Mouse (Mus musculus) MEL (cell line): ENCODE results near the gene Reps1.

Source experiments
- BHLHE40 ChIP-seq: IDR thresholded peaks from 2 replicates; pipeline ENCODE4 v1.6.1; 2012; ENCODE audit warnings: low read depth, mild to moderate bottlenecking, inconsistent platforms, low read length, improper control_type of control experiment, borderline replicate concordance
- CHD1 ChIP-seq: IDR thresholded peaks from 2 replicates; pipeline ENCODE4 v1.6.1; 2012; ENCODE audit warnings: low read depth, mild to moderate bottlenecking, inconsistent platforms, low read length, improper control_type of control experiment
- CHD2 ChIP-seq: IDR thresholded peaks from 2 replicates; pipeline ENCODE4 v1.6.1; 2011; ENCODE audit warnings: low read length, improper control_type of control experiment
- CTCF ChIP-seq, 3 experiments: IDR thresholded peaks in 2 of 3; conservative IDR thresholded peaks in 1 of 3; 2 replicates each; pipeline ENCODE4 v1.5.1; 2011 to 2012; ENCODE audit warnings: low read length in 3 of 3, low read depth in 2 of 3, mild to moderate bottlenecking in 2 of 3, improper control_type of control experiment in 1 of 3, inconsistent platforms in 1 of 3, mixed read lengths in 1 of 3, moderate library complexity in 1 of 3; ENCODE audit not compliant: control insufficient read depth in 1 of 3, insufficient read depth in 1 of 3, poor library complexity in 1 of 3, severe bottlenecking in 1 of 3
- E2F4 ChIP-seq: IDR thresholded peaks from 2 replicates; pipeline ENCODE4 v1.6.1; 2011; ENCODE audit warnings: low read depth, low read length, improper control_type of control experiment, borderline replicate concordance
- GATA1 ChIP-seq: IDR thresholded peaks from 2 replicates; pipeline ENCODE4 v1.6.1; 2011; ENCODE audit warnings: low read depth, low read length, improper control_type of control experiment
- NELFE ChIP-seq: IDR thresholded peaks from 2 replicates; pipeline ENCODE4 v1.6.1; 2011; ENCODE audit warnings: low read depth, low read length, improper control_type of control experiment
- NRF1 ChIP-seq: IDR thresholded peaks from 2 replicates; pipeline ENCODE4 v1.6.1; 2014; ENCODE audit warnings: low read depth, mild to moderate bottlenecking, inconsistent platforms, low read length, improper control_type of control experiment, moderate library complexity; ENCODE audit not compliant: poor library complexity, insufficient read depth, severe bottlenecking
- POLR2A ChIP-seq, 2 experiments: IDR thresholded peaks; 2 replicates each; pipeline ENCODE4 v1.6.1; 2011 to 2012; ENCODE audit warnings: low read length in 2 of 2, mild to moderate bottlenecking in 2 of 2, control low read depth in 1 of 2, improper control_type of control experiment in 1 of 2, low read depth in 1 of 2, moderate library complexity in 1 of 2; ENCODE audit not compliant: control insufficient read depth in 1 of 2, insufficient read depth in 1 of 2, poor library complexity in 1 of 2

GRCm38 (mm10) chr10:18007243-18007642 is 48.4 kb upstream of the Reps1 start:
- no peak for TF ChIP-seq NELFE
- TF ChIP-seq POLR2A (IDR thresholded peaks at IDR 0.05; ENCODE audit: control insufficient read depth in 1 of 2, insufficient read depth in 1 of 2, low read depth in 1 of 2, low read length in 2 of 2, poor library complexity in 1 of 2), result no peak
- no peak for TF ChIP-seq BHLHE40
- TF ChIP-seq GATA1, result no peak
- no peak for TF ChIP-seq CHD2
- TF ChIP-seq CTCF (IDR thresholded peaks at IDR 0.05 in 2 of 3, conservative IDR thresholded peaks at IDR 0.05 in 1 of 3; ENCODE audit: control insufficient read depth in 1 of 3, insufficient read depth in 1 of 3, low read depth in 2 of 3, low read length in 3 of 3, poor library complexity in 1 of 3, severe bottlenecking in 1 of 3), result no peak
- TF ChIP-seq E2F4, result no peak
- TF ChIP-seq CHD1, result no peak
- TF ChIP-seq NRF1, result no peak
